Mouse (Mus musculus): Measurements from ENCODE around the gene Hist1h1e.

DNA sequence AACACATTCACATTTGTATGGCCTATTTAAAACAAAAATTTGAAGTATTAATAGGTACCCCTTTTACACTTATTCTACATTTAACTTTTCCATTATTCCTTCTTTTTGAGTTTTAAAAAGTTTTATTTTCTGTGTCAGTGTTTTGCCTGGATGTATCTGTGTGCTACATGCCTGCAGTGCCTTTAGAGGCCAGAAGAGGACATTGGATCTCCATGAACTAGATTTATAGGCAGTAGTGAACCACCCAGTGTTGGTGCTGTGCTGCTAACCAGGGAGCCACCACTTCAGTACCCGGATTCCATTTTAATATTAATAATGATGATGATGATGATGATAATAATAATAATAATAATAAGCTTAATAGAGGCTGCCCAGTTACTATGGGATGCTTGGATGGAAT lies 8.3 kb upstream of the Hist1h1e start:
- no peak for TF ChIP-seq CTCF (IDR thresholded peaks at IDR 0.05; ENCODE audit: control insufficient read depth, insufficient read depth, insufficient replicate concordance, low read depth, low read length)
- TF ChIP-seq POLR2A (IDR thresholded peaks at IDR 0.05; ENCODE audit: control insufficient read depth, low read depth, low read length): no peak

Measured in testis, adult 2 months (tissue).